Mouse (Mus musculus): ENCODE measurements around the gene Trappc10.
"Not testable (repeated sequence)": the region's sequence is repeated elsewhere in the genome, so short reads cannot be mapped to it uniquely, and the experiment has no call there.

Trappc10 gene

DNA sequence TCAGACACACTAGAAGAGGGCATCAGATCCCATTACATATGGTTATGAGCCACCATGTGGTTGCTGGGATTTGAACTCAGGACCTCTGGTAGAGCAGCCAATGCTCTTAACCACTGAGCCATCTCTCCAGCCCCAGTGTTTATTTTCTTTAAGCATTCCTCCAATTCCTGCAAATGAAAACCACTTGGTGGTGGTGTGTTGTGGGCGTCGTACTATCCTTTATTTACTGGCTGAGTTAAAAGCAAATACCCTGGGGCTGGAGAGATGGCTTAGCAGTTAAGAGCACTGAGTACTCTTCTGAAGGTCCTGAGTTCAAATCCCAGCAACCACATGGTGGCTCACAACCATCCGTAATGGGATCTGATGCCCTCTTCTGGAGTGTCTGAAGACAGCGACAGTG, 58.4 kb downstream of the Trappc10 start:
- DNase-seq = not testable (repeated sequence)

DNA sequence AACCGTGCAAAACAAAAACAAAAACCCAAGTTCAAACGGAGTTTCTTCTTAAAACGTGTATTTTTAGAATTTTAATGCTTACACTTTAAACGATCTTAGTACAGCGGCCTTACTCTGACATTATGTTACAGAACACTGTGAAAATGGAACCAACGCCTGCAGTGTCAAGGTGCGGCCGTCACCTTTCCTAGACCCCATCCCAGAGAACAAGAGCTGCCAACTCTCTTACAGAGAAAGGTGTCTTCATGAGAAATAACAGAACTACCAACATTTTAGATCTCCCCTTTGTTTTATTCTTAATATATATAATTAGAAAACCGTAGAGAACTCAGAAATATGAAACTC, 59.1 kb downstream of the Trappc10 start:
- no peak for DNase-seq

DNA sequence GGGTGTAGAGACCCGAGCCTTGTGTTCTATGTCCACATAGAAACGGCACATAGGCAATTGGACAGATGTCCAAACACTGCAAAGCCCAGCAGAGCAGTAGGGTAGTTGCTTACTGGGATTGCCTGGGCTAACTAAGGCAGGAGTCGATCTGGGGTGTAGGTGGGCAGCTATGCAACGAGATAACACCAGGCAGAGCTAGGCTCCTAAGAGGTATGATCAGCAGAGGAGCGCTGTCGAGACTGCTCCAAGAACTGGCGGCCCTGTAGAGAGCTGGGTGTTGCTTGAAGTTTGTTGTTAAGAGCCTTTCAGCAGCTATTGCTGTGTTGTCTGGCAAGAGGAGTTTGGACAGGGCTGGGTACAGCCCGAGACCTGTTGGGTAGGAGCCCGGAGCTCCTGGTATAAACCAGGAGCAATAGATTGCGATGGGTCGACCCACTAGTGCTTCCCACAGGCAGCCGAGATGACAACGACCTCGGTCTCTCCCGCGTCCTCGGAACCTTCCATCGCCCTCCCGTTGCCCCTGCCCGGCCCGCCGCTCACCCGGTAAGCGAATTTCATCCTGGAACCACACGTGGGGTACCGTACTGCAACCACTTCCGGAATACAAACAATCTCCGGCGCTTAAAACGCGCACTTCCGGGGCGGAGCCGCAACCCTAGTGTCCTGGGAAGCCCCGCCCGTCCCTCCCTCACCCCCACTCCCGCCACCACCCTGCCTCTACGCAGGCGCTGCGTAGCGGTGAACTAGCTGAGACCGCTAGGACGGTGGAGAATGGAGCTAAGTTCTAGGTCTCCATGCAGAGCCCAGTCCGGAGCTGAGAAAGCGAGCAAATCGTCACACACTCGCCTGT, 59.7 kb downstream of the Trappc10 start, which contains the start of gene Pwp2:
Gene Pwp2, minus strand, starts transcription at position 619 of the 850 bp plus-strand sequence.
- peak; percentile 86 to 89 for DNase-seq

DNA sequence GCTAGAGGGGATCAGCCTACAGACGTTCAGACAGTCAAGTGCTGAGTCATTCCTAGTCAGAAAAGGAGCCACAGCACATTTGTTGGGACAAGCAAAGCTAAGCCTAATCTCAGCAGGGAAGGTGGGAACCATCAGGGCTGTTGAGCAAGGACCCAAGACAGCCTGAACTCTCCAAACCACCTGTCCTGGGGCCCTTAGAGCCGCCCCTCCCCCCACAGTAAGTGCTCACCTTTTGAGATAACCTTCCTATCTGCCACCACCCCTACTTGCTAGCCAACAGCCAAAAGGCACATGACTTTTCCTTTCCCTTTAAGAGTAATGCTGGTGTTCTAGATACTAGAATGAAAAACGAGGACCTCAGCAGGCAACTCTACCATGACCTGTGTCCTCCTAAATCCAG, 60.9 kb downstream of the Trappc10 start:
- no peak for DNase-seq

DNA sequence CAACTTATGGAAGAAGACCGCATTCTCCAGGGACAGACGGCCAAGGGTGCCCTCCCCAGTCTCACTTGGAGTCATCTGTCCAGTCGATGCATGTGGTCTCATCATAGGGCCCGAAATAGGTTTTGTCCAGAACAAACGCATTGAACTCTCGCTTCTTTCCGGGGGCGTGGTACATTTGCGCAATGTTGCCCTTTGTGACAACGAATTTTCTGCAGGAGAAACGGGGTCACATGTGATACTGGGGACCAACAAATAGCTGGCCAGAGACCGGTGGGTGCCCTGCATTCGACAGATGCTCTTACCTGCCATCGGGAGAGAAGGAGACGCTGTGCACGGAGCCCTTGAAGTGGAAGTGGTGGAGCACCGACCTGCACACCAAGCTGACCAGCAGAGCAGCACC, 62.1 kb downstream of the Trappc10 start:
- DNase-seq = no peak

DNA sequence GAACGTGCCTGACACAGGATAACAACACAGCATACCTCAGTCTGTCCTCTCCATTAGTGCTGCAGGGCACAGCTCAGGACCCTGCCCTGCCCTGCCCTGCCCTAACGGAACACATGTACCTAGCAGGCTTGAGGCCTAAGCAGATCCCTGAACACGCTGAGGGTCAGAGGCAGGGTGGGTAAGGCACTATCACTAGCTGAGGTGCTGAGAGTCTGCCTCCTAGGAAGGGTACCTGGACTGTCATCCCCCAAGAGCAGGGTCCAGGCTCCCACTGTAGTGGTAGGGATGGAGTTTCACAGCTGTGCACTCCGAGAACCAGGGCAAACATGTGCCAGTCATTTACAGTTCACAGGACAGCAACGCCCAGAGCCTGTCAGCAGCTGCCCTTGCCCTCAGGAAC, 70.0 kb downstream of the Trappc10 start:
- no peak for DNase-seq

DNA sequence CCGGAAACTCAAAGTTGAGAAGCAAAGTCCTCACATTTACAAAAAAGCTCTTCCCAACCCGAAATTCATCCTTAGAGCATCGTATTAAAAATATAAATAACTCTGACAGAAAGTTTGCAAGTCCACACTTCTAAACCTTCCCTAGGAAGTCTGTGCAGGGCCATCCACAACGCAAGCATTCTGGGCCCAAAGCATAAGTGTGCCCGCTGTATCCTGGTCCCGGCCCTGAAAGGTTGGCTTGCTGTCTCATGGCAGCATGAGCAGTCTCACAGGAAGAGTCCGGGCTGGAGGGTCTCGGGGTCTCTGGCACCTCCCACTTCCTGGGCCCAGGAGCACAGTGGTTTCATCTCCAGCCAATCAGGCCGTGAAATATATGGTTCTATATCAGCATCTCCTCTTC, 72.9 kb downstream of the Trappc10 start:
- no peak for DNase-seq

DNA sequence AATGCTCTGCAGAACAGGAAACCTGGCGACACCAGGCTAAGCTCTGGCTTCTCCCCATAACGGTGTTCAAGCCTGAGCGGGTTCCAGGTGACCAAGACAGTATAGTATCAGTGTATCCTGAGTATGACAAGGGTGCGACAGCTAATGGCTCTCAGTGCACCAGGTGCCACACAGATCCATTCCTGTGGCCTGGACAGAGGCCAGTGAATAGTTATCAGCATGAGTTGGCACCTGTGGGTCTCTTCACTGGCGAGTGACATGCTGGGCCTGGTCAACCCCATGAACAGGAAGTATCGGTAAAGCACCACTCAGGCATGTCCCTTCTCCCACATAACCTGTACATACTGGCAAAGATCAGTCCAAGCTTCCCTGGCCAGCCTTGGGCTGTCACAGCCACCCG, 73.4 kb downstream of the Trappc10 start:
- no peak for DNase-seq

DNA sequence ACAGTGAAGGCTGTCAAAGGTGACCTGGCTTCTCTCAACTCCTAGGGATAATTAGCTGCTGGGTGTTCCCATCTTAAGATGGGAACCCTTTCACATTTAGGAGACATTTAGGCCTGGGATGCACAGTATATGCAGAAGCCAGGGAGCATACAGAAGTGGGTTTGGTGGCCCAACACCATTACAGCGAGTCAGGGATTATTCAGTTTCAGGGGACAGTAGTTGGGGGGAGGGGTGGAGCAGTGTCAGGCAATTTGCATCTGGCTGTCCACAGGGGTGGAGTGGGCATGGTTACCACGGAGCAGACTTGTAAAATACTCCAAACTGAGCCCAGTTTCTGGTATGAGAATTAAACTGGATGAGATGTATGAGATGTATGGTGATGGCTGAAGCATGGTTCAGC, 74.0 kb downstream of the Trappc10 start:
- no peak for DNase-seq

DNA sequence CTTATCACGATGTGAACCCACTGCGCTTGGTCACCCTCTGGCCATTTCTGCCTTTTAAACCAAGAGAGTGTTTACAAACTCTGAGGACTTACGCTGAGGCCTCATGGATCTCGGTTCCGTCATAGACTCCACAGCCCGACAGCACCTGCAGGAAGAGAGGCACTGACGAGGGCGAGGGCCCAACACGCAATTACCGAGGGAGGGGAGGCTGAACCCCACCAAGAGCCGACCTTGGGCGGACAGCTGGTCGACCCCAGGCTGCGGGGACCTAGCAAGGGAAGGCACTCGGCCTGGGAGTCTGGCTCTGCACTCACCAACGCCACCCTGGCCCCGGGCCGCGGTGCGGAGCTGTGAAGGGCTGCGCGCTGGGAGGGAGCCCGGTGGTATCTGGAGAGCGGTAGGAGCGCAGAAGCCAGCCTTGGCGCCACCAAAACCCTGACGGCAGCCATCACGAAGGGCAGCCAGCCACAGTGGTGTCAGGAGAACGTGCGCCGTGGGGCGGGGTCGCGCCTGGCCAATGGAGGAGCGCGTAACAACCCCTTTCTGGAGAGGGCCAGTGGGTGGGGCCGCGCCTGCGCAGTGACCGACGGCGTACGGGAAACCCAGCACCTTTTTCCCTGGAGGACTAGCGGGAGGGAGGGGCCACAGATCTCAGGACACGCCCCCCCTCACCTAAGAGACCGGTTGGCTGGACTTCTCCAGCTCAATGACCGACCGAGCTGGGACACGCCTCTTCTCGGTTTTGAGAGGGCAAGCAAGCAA, 75.0 kb downstream of the Trappc10 start, which contains the start of gene D10Jhu81e:
Gene D10Jhu81e, minus strand, starts transcription at position 502 of the 762 bp plus-strand sequence.
- DNase-seq = peak; percentile 99 to 100

DNA sequence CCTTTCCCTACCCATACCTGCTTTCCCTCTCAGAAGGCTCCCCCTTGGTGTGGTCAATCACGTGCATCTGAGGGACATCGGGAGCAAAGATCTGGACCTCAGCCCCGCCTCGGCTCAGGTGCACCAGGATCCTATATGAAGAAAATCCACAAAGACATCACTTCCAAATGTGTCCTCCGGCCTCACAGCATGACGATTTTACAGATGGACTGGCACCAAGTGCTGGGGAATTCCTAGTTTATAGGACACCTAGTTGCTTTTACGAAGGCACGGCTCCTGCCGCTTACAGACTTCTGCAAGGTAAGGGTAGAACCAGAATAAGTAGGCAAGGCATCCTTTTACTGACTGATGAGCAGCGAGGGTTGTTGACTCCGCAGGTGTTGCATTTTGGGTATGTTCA, 75.6 kb downstream of the Trappc10 start:
- DNase-seq = no peak

DNA sequence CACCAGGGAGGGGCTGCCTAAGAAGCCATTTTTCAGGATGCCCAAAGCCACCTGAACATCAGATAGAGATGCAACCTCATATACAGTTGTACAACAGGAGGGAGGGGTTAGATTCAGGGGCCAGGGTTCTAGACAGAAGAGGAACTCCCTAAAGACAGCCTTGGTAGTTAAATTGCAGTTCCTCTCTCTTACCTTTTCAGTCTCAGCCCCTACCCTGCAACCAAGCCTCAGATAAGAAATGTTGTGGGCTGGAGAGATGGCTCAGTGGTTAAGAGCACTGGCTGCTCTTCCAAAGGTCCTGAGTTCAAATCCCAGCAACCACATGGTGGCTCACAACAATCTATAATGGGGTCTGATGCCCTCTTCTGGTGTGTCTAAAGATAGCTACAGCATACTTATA, 76.7 kb downstream of the Trappc10 start:
- DNase-seq = no peak

DNA sequence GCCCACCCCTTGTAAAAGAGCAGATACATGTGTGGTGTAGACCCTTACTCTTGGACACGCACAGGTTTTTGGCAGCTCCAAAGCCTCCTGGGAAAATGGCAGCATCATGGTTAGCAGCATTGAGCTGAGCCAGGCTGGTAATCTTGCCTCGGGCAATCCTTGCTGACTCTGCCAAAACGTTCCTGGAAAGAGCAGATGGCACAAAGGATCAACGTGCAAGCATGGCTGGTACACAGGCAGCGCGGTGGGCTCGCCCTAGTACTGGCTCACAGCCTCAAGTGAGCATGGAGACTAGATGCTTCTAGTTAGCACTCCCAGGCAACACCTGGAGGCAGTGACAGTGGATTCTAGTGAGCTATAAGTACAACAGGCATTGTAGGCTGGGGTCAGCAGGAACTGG, 77.1 kb downstream of the Trappc10 start:
- no peak for DNase-seq

DNA sequence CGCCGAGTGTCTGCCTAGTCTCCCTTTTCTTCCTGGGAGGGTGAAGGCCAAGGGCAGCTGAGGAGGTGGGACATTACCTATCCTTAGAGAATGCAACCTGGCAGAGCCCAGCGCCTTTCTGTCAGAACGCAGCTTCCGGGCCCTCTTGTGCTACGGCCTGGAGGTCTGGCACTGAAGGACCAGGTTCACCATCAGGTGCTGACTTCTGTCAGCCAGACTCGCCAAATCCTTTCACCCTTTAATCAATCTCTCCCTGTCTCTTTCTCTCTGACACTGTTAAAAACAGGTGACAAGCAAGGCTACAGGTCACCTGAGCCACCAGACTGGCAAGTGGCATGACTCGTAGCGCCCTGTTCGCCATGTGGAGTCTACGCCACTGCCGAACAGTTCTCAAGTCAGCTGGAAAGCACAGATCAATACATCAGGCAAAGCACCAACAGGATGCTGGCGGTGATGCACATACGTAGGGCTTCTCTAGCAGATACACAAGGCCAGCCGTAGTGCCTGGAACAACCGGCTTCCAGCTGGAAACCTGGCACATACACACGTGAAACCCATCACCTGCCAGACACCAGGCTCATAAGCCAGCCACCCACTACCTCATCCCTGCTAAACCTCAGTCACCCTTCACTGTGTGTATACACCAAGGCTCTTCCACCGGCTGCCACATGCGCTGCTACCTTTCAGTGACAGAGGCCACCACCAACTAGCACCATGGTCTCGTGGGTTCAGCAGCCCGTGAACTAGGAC, 79.0 kb downstream of the Trappc10 start:
- DNase-seq = no peak

DNA sequence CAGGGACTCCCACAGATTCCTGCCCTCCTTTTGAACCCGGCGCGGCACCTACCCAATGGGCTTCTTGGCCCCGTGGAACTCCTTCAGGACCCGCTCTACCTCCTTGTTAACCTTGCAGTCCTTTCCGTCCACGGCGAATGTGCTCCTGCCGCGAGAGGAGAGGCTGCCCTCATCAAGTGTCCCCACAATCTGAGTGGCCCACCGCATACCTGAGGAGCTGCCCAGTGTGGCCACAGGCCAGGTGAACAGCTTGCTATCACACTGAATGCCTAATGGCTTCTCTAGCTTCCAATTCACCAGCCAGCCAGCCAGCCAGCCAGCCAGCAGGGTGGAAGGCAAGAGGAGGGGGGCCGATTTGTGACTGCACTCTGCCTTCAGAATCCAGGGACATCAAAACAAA, 79.7 kb downstream of the Trappc10 start:
- no peak for DNase-seq

DNA sequence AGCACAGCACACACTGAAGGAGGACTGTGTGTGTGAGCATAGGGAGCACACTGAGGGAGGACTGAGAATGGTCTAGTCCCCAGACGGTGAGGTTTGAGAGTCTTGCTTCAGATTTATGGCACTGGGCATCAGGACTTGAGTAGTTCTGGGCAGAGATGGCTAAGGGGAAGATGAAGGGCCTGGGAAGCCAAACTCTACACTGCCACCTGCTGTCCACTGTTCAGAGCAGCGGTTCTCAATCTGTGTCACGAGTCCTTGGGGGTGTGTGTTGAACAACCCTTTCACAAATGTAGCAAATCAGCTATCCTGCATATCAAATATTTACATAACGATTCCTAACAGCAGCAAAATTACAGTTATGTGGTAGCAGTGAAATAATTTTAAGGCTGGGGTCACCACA, 80.5 kb downstream of the Trappc10 start:
- DNase-seq = peak; percentile 52 to 59

DNA sequence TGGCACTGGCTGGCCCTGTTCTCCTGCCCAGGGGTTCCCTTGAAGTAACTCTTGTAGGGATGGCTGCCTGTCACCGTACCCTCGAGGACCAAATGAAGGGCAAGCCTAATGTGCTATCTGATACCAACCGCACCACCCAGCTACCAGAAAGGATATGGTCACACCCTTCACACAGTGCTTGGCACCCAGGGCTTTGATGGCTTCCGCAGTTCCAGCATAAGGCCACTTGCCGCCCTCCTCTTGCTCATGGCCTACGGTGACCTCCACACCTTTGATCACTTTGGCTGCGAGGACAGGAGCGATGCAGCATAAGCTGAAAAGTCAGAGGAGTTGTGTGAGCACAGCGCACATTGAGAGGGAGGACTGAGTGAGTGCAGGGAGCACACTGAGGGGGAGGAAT, 81.2 kb downstream of the Trappc10 start:
- no peak for DNase-seq

DNA sequence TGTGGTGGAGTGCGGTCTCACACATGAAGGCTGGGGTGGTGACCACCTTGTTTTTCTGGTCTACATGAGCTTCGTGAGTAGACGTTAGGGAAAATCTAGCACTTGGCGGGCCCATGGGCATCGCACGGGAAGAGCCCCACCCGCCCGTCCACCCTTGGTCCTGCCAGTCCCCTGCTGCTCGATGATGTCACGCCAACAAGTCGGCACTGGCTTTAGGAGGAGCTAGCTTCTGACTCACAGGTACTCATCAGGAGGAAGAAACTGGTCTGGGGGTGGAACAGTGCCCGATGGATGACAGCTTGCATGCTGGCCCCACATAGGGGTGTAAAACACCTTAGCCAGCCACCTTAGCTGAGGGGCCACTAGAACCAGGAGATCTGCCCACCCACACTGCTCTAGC, 81.8 kb downstream of the Trappc10 start:
- DNase-seq = no peak

DNA sequence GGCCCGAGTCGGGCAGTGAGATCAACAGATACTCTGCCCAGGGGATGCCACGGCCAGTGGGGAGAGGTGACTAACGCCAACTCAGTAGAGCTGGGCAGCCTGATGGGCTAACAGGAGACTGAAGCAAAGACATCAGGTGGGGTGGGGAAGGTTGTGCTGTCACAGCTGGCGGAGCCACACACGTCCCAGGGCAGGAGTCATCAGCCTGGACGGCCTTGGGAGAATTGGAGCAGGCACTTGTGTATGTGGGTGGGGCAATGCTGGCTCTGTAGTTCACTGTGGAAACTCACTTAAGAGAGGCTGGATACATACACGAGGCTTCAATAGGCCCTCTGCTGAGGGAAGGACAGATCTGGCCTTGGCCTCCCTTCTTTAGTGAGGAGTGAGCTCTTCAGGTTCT, 83.3 kb downstream of the Trappc10 start:
- DNase-seq = no peak

DNA sequence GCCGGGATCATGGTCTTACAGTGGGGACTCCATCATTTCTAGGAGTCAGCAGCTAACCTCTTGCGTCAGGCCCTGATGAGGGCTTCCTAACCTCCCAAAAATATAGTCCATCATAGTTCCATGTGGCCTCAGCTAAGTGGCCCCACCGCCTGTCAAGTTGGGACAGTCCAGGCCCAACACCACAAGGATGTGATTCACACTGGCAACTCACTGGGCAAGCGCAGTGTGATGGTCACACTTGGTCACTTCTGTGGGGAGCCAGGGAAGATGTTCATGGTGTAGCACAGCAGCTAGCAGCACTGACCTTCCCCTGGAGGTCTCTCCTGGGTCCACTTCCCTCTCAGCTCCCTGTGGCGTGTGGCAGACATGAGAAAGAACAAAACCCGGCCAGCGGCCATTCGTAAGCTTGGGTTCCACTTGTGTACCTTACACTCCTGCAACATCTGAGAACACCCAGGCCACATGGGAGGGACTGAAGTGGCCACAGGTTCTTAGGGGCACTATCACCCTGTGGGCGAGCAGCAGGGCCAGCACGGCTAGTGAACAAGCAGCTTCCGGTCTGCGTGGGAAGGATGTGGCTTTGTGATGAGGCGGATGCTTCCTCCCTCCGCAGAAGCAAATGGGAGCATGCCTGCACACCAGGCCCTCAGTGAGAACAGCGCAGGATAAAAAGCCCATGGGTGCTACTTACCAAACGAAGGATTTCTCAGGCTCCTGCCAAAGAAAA, 83.9 kb downstream of the Trappc10 start:
- DNase-seq = peak; percentile 74 to 78

DNA sequence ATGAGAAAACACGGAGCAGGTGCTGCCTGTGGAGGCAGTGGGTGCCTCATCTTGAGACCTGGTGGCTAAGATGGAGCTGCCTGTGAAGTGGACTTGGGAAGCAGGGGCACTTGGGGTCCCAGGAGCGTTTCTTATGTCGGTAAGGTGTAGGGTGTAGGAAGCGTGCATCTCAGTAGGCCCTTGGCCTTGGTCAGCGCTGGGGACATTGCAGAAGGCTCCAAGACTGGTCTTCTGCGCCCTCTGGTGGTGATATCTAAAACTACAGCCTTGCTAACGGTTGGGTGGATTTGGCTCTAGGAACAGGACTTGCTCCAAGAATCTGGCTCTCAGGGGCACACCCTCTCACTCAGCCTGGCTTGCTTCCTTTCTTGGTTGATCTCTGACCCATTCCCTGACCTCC, 84.5 kb downstream of the Trappc10 start:
- DNase-seq = peak; percentile 76 to 80

DNA sequence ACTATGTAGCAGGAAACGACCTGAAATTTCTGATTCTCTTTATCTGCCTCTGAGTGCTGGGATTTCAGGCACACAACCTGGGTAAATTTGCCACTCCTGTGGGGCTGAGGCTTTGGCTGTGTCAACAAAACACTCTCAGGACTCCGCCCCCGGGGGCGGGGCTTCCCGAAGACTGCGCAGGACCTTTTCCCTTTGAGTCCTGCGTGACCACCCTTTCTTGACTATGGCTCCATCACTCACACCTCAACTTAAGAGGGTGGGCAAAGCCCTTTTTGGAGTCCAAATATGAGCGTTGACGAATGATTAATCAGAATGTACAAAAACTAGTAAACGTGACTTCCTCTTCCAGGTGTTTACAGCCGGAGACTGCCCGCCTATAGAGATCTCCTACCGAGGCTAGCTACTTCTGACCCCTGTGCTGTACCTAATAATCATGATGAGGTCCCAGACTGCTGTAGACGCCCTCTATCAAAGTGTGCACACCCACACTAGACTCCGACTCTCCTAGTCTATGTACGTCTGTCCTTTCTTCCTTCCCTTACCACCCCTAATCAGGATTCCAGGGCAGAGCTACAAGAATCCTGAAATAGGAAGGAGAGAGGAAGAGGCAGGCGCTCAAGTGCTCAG, 85.1 kb downstream of the Trappc10 start:
- peak; percentile 76 to 77 for DNase-seq
